Mouse (Mus musculus) midbrain, embryonic 12.5 days (tissue): ENCODE results near the gene Evc. TPM values are rescaled to one million over a fixed set of nuclear protein-coding genes. Genes with fewer than 3 reads are reported as not detected.

Source experiments
- ATAC-seq: fragments of 200-750 bp; cut with Nextera tagmentation; 2 replicates; pipeline ENCODE4 v1.8.0; 2017; ENCODE audit warnings: low read depth, moderate TSS enrichment, moderate library complexity; ENCODE audit not compliant: low FRiP score
- H3K27ac ChIP-seq: fragments of 300-500 bp; sonication (generic); replicated peaks from 2 replicates; pipeline ENCODE4 v1.5.1; 2016; ENCODE audit warnings: mild to moderate bottlenecking
- H3K27me3 ChIP-seq: fragments of 300-500 bp; sonication (generic); 2 replicates; pipeline ENCODE4 v1.6.1; 2016; ENCODE audit warnings: mild to moderate bottlenecking
- H3K36me3 ChIP-seq: fragments of 300-500 bp; sonication (generic); 2 replicates; pipeline ENCODE4 v1.6.1; 2016
- H3K4me1 ChIP-seq: fragments of 300-500 bp; sonication (generic); 2 replicates; pipeline ENCODE4 v1.6.1; 2016
- H3K4me2 ChIP-seq: fragments of 300-500 bp; sonication (generic); replicated peaks from 2 replicates; pipeline ENCODE4 v1.6.1; 2016; ENCODE audit warnings: mild to moderate bottlenecking, moderate library complexity
- H3K4me3 ChIP-seq: fragments of 300-500 bp; sonication (generic); 2 replicates; pipeline ENCODE4 v1.5.1; 2016; ENCODE audit warnings: mild to moderate bottlenecking
- H3K9ac ChIP-seq: fragments of 300-500 bp; sonication (generic); replicated peaks from 2 replicates; pipeline ENCODE4 v1.6.1; 2016; ENCODE audit warnings: mild to moderate bottlenecking, moderate library complexity
- H3K9me3 ChIP-seq: fragments of 300-500 bp; sonication (generic); 2 replicates; pipeline ENCODE4 v1.6.1; 2016; ENCODE audit warnings: mild to moderate bottlenecking
- WGBS: fragments of 180-500 bp; shearing (Covaris S2); methylation state at CpG from one replicate; pipeline ENCODE4 v1.1.7; 2016; 5-methylcytosine and 5-hydroxymethylcytosine counted together
- polyA plus RNA-seq: library from polyadenylated mRNA; unstranded; fragments of >200 nt; fragmentation: Nextera tagmentation; extraction: Ambion mirVana; gene quantifications from 2 replicates; pipeline ENCODE4 v1.2.1, GENCODE M21; 2016

The Evc gene
- polyA plus RNA-seq, 1 experiment from 2014 or later = 21.1 TPM

GRCm38 (mm10) chr5:37240550-37240949, 96.1 kb downstream of the Evc start:
- no peak overlapping the region for H3K4me2 ChIP-seq
- H3K36me3 ChIP-seq = no peaks in the 10 kb centered on the region
- no peak for ATAC-seq
- no peak overlapping the region for H3K27ac ChIP-seq
- no peak overlapping the region for H3K4me3 ChIP-seq
- no peak overlapping the region for H3K9ac ChIP-seq
- peaks cover 37% of the 10 kb centered on the region for H3K4me1 ChIP-seq
- no peaks in the 10 kb centered on the region for H3K9me3 ChIP-seq
- WGBS = 5% methylated on average over 5 of the region's 5 CpGs
- peaks cover 67% of the 10 kb centered on the region for H3K27me3 ChIP-seq

Other genes starting within 250 kb of the Evc start
- gene Crmp1, start 95.0 kb downstream of the Evc start, polyA plus RNA-seq = 404 and 454 TPM in 2 replicates
- 13.0 and 13.4 TPM in 2 replicates for gene Evc2, start 1.6 kb upstream of the Evc start, polyA plus RNA-seq